Mouse (Mus musculus): ENCODE measurements around the gene Ubox5. TPM values are rescaled to one million over a fixed set of nuclear protein-coding genes. Genes with fewer than 3 reads are reported as not detected.

The Ubox5 gene
- polyA plus RNA-seq, 1 experiment = 10.4 TPM

DNA sequence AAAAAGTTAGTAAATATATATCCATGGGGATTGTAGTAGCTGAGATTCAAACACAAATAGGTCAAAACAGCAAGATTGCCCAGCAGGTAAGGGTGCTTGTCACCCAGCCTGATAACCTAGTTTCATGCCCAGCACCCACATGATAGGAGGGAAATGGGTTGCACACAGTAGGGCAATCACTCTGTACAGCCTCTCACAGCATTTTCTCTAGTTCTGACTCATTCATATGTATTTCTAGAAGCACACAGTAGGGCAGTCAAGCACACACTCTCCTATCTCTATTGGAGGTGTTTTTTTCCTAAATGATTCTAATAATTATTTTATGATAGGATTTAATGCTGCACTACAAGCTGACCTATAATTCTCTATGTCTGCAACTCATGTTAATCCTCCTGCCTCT, 59.9 kb downstream of the Ubox5 start:
- H3K27ac ChIP-seq (ENCODE audit: insufficient read depth, low read length) = no peak overlapping the region
- H3K4me3 ChIP-seq (ENCODE audit: low read depth, low read length) = no peak overlapping the region
- TF ChIP-seq EP300 (IDR thresholded peaks at IDR 0.05; ENCODE audit: insufficient read depth, low read depth, low read length) (no peak), CTCF (IDR thresholded peaks at IDR 0.05; ENCODE audit: low read depth, low read length) (no peak), POLR2A (IDR thresholded peaks at IDR 0.05; ENCODE audit: insufficient read depth, low read length) (no peak)
- H3K36me3 ChIP-seq (ENCODE audit: control insufficient read depth, insufficient read depth, low read length, poor library complexity, severe bottlenecking) = peaks cover 5% of the 10 kb centered on the region
- H3K27me3 ChIP-seq (ENCODE audit: control insufficient read depth, insufficient read depth, low read length, poor library complexity, severe bottlenecking) = no peaks in the 10 kb centered on the region
- no peaks in the 10 kb centered on the region for H3K9me3 ChIP-seq (replicated peaks; ENCODE audit: control insufficient read depth, insufficient read depth, low read length, poor library complexity, severe bottlenecking)
- H3K4me1 ChIP-seq (ENCODE audit: control insufficient read depth, insufficient read depth, low read length) = no peaks in the 10 kb centered on the region
- no peak overlapping the region for H3K9ac ChIP-seq (ENCODE audit: low read depth, poor library complexity, severe bottlenecking)

- Histone ChIP-seq H3K9ac (ENCODE audit: low read depth, poor library complexity, severe bottlenecking) (no peak overlapping the region), H3K9me3 (replicated peaks; ENCODE audit: control insufficient read depth, insufficient read depth, low read length, poor library complexity, severe bottlenecking) (no peaks in the 10 kb centered on the region), H3K27me3 (ENCODE audit: control insufficient read depth, insufficient read depth, low read length, poor library complexity, severe bottlenecking) (no peaks in the 10 kb centered on the region), H3K4me1 (ENCODE audit: control insufficient read depth, insufficient read depth, low read length) (no peaks in the 10 kb centered on the region), H3K4me3 (ENCODE audit: low read depth, low read length) (no peak overlapping the region), H3K27ac (ENCODE audit: insufficient read depth, low read length) (no peak overlapping the region), H3K36me3 (ENCODE audit: control insufficient read depth, insufficient read depth, low read length, poor library complexity, severe bottlenecking) (peaks cover 5% of the 10 kb centered on the region)
- TF ChIP-seq POLR2A (IDR thresholded peaks at IDR 0.05; ENCODE audit: insufficient read depth, low read length) = no peak
- TF ChIP-seq CTCF (IDR thresholded peaks at IDR 0.05; ENCODE audit: low read depth, low read length) = no peak
- no peak for TF ChIP-seq EP300 (IDR thresholded peaks at IDR 0.05; ENCODE audit: insufficient read depth, low read depth, low read length)
Measured at GRCm38 (mm10) chr2:130568921-130569320, 60.9 kb downstream of the Ubox5 start.

DNA sequence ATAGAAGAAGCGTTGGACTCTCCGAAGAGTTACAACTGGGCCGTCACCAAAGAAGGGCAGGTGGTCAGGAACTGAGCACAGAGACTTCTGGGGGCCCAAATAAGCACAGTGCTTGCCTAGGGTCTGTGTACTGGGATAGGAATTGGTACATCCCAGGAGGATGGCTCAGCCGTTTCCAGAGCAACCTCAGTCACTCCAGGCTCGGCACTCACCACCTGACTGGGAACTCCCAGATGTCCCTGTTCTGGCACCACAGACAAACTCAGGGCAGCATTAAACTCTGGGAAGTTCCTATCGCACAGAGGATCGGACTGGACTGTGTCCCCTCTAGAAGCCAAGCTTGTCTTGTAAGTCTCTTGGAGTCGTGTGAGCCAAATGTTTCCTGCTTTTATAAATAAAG, 64.9 kb downstream of the Ubox5 start:
- Histone ChIP-seq H3K9me3 (replicated peaks; ENCODE audit: control insufficient read depth, insufficient read depth, low read length, poor library complexity, severe bottlenecking) (no peaks in the 10 kb centered on the region), H3K4me3 (ENCODE audit: low read depth, low read length) (no peak overlapping the region), H3K27ac (ENCODE audit: insufficient read depth, low read length) (no peak overlapping the region), H3K9ac (ENCODE audit: low read depth, poor library complexity, severe bottlenecking) (no peak overlapping the region), H3K36me3 (ENCODE audit: control insufficient read depth, insufficient read depth, low read length, poor library complexity, severe bottlenecking) (peaks cover 5% of the 10 kb centered on the region), H3K4me1 (ENCODE audit: control insufficient read depth, insufficient read depth, low read length) (no peaks in the 10 kb centered on the region), H3K27me3 (ENCODE audit: control insufficient read depth, insufficient read depth, low read length, poor library complexity, severe bottlenecking) (no peaks in the 10 kb centered on the region)
- TF ChIP-seq POLR2A (IDR thresholded peaks at IDR 0.05; ENCODE audit: insufficient read depth, low read length) (no peak), CTCF (IDR thresholded peaks at IDR 0.05; ENCODE audit: low read depth, low read length) (no peak), EP300 (IDR thresholded peaks at IDR 0.05; ENCODE audit: insufficient read depth, low read depth, low read length) (no peak)

- H3K27ac ChIP-seq (ENCODE audit: insufficient read depth, low read length) = no peak overlapping the region
- no peaks in the 10 kb centered on the region for H3K9me3 ChIP-seq (replicated peaks; ENCODE audit: control insufficient read depth, insufficient read depth, low read length, poor library complexity, severe bottlenecking)
- H3K4me1 ChIP-seq (ENCODE audit: control insufficient read depth, insufficient read depth, low read length) = no peaks in the 10 kb centered on the region
- peak overlapping the region; percentile 93 for H3K4me3 ChIP-seq (ENCODE audit: low read depth, low read length)
- no peaks in the 10 kb centered on the region for H3K27me3 ChIP-seq (ENCODE audit: control insufficient read depth, insufficient read depth, low read length, poor library complexity, severe bottlenecking)
- TF ChIP-seq EP300 (IDR thresholded peaks at IDR 0.05; ENCODE audit: insufficient read depth, low read depth, low read length) (no peak), CTCF (IDR thresholded peaks at IDR 0.05; ENCODE audit: low read depth, low read length) (no peak), POLR2A (IDR thresholded peaks at IDR 0.05; ENCODE audit: insufficient read depth, low read length) (no peak)
- H3K36me3 ChIP-seq (ENCODE audit: control insufficient read depth, insufficient read depth, low read length, poor library complexity, severe bottlenecking) = peaks cover 5% of the 10 kb centered on the region
- peak overlapping the region; percentile 82 for H3K9ac ChIP-seq (ENCODE audit: low read depth, poor library complexity, severe bottlenecking)
Measured at GRCm38 (mm10) chr2:130564063-130564462, 65.8 kb downstream of the Ubox5 start.

- peak; percentile 64 for TF ChIP-seq POLR2A (IDR thresholded peaks at IDR 0.05; ENCODE audit: insufficient read depth, low read length)
- TF ChIP-seq EP300 (IDR thresholded peaks at IDR 0.05; ENCODE audit: insufficient read depth, low read depth, low read length) = no peak
- TF ChIP-seq CTCF (IDR thresholded peaks at IDR 0.05; ENCODE audit: low read depth, low read length) = peak; percentile 35
- no peaks in the 10 kb centered on the region for H3K9me3 ChIP-seq (replicated peaks; ENCODE audit: control insufficient read depth, insufficient read depth, low read length, poor library complexity, severe bottlenecking)
- no peaks in the 10 kb centered on the region for H3K27me3 ChIP-seq (ENCODE audit: control insufficient read depth, insufficient read depth, low read length, poor library complexity, severe bottlenecking)
- no peak within 1 kb of the TSS for H3K27ac ChIP-seq (ENCODE audit: insufficient read depth, low read length)
- no peaks in the 10 kb centered on the region for H3K4me1 ChIP-seq (ENCODE audit: control insufficient read depth, insufficient read depth, low read length)
- peaks cover 5% of the 10 kb centered on the region for H3K36me3 ChIP-seq (ENCODE audit: control insufficient read depth, insufficient read depth, low read length, poor library complexity, severe bottlenecking)
- H3K9ac ChIP-seq (ENCODE audit: low read depth, poor library complexity, severe bottlenecking) = peak within 1 kb of the TSS; percentile 82
- H3K4me3 ChIP-seq (ENCODE audit: low read depth, low read length) = peak within 1 kb of the TSS; percentile 93
Measured at GRCm38 (mm10) chr2:130563212-130564055, 66.4 kb downstream of the Ubox5 start, which contains the start of gene Mrps26. Gene Mrps26, plus strand, starts transcription at chr2:130563742.

DNA sequence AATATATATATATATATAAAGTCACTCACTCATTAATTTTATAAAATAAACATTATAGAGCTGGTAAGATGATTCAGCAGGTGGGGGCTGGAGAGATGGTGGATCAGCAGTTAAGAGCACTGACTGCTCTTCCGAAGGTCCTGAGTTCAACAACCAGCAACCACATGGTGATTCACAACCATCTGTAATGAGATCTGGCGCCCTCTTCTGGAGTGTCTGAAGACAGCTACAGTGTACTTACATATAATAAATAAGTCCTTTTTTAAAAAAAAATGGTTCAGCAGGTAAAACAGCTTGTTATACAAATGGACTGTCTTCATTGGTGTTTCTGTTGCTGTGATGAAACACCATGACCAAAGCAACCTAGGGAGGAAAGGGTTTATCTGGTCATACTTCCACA, 71.8 kb downstream of the Ubox5 start:
- no peaks in the 10 kb centered on the region for H3K36me3 ChIP-seq (ENCODE audit: control insufficient read depth, insufficient read depth, low read length, poor library complexity, severe bottlenecking)
- H3K4me3 ChIP-seq (ENCODE audit: low read depth, low read length) = no peak overlapping the region
- TF ChIP-seq EP300 (IDR thresholded peaks at IDR 0.05; ENCODE audit: insufficient read depth, low read depth, low read length) (no peak), CTCF (IDR thresholded peaks at IDR 0.05; ENCODE audit: low read depth, low read length) (no peak), POLR2A (IDR thresholded peaks at IDR 0.05; ENCODE audit: insufficient read depth, low read length) (no peak)
- no peak overlapping the region for H3K27ac ChIP-seq (ENCODE audit: insufficient read depth, low read length)
- H3K4me1 ChIP-seq (ENCODE audit: control insufficient read depth, insufficient read depth, low read length) = no peaks in the 10 kb centered on the region
- no peak overlapping the region for H3K9ac ChIP-seq (ENCODE audit: low read depth, poor library complexity, severe bottlenecking)
- H3K9me3 ChIP-seq (replicated peaks; ENCODE audit: control insufficient read depth, insufficient read depth, low read length, poor library complexity, severe bottlenecking) = no peaks in the 10 kb centered on the region
- no peaks in the 10 kb centered on the region for H3K27me3 ChIP-seq (ENCODE audit: control insufficient read depth, insufficient read depth, low read length, poor library complexity, severe bottlenecking)

Data from ES-Bruce4 (cell line).